Mouse (Mus musculus) brain, embryonic 14.5 days (tissue): ENCODE measurements at regions not wholly inside any gene's neighbourhood (a gene's known extent, or its start where the extent isn't known, plus 50 kb on each side); places are given as distances from the start of the nearest gene placed in this dataset.

ENCODE experiments used
- DNase-seq: peaks from one replicate; pipeline ENCODE4 v3.0.0-alpha.2; 2011; ENCODE audit warnings: low read depth
- CTCF ChIP-seq: fragments of 200-500 bp; IDR thresholded peaks from 2 replicates; pipeline ENCODE4 v1.5.1; 2012; ENCODE audit warnings: inconsistent platforms, mild to moderate bottlenecking, moderate library complexity, borderline replicate concordance; ENCODE audit not compliant: insufficient read depth, insufficient read length; ENCODE audit errors: extremely low read depth
- POLR2A ChIP-seq: fragments of 200-500 bp; IDR thresholded peaks from 2 replicates; pipeline ENCODE4 v1.6.1; 2012; ENCODE audit warnings: mild to moderate bottlenecking, inconsistent platforms, borderline replicate concordance; ENCODE audit not compliant: poor library complexity, insufficient read depth, insufficient read length, severe bottlenecking; ENCODE audit errors: extremely low read depth

GRCm38 (mm10) chr5:64489656-64490444 lies 313.3 kb upstream of the Klf3 start:
- TF ChIP-seq POLR2A: no peak

GRCm38 (mm10) chr5:64490445-64490950 lies 312.7 kb upstream of the Klf3 start:
- TF ChIP-seq POLR2A (no peak), CTCF (no peak)
- no peak for DNase-seq

More at GRCm38 (mm10) chr5:64489656-64490444, 313.3 kb upstream of the Klf3 start:
- DNase-seq: peak; percentile 76

GRCm38 (mm10) chr5:64494429-64494828 lies 308.8 kb upstream of the Klf3 start:
- TF ChIP-seq CTCF (no peak), POLR2A (no peak)
- DNase-seq: no peak

- DNase-seq: no peak
- TF ChIP-seq POLR2A (no peak), CTCF (no peak)
Observed at GRCm38 (mm10) chr5:64496853-64497252, 306.3 kb upstream of the Klf3 start.

GRCm38 (mm10) chr5:64498431-64498830 lies 304.8 kb upstream of the Klf3 start:
- DNase-seq: no peak

GRCm38 (mm10) chr5:64499131-64499530 lies 304.1 kb upstream of the Klf3 start:
- no peak for DNase-seq
- no peak for TF ChIP-seq CTCF
- no peak for TF ChIP-seq POLR2A

More at GRCm38 (mm10) chr5:64498431-64498830, 304.8 kb upstream of the Klf3 start:
- TF ChIP-seq CTCF (no peak), POLR2A (no peak)

- DNase-seq: no peak
- TF ChIP-seq POLR2A: no peak
Observed at GRCm38 (mm10) chr5:64500413-64500812, 302.8 kb upstream of the Klf3 start.

GRCm38 (mm10) chr5:64500866-64501265 lies 302.3 kb upstream of the Klf3 start:
- TF ChIP-seq POLR2A: no peak
- no peak for TF ChIP-seq CTCF
- no peak for DNase-seq

GRCm38 (mm10) chr5:64501746-64502145 lies 301.4 kb upstream of the Klf3 start:
- no peak for DNase-seq
- no peak for TF ChIP-seq CTCF

GRCm38 (mm10) chr5:64503514-64503913 lies 299.7 kb upstream of the Klf3 start:
- peak; percentile 58 for DNase-seq
- TF ChIP-seq POLR2A (no peak), CTCF (no peak)

GRCm38 (mm10) chr5:64504507-64504906 lies 298.7 kb upstream of the Klf3 start:
- TF ChIP-seq CTCF: no peak
- TF ChIP-seq POLR2A: no peak
- no peak for DNase-seq

GRCm38 (mm10) chr5:64505227-64505834 lies 297.9 kb upstream of the Klf3 start:
- DNase-seq: peak; percentile 70
- no peak for TF ChIP-seq CTCF
- no peak for TF ChIP-seq POLR2A
